Mouse (Mus musculus) spleen, adult 2 months (tissue): ENCODE data around the gene Paqr5. TPM values are rescaled to one million over a fixed set of nuclear protein-coding genes. Genes with fewer than 3 reads are reported as not detected.

Source experiments
- DNase-seq, 2 experiments: peaks; one replicate each; pipeline versions ENCODE4 v3.0.0 to v3.0.0-alpha.2; 2012 to 2021; ENCODE audit warnings: low spot score in 2 of 2, low read depth in 1 of 2
- H3K27ac ChIP-seq: fragments of 200-500 bp; 2 replicates; pipeline ENCODE4 v1.5.1; 2012; ENCODE audit warnings: low read length, inconsistent platforms; ENCODE audit not compliant: insufficient read depth
- H3K27me3 ChIP-seq: fragments of 200-500 bp; 2 replicates; pipeline ENCODE4 v1.6.1; 2012; ENCODE audit warnings: mild to moderate bottlenecking, moderate library complexity, low read length, inconsistent platforms; ENCODE audit not compliant: control insufficient read depth, insufficient read depth
- H3K36me3 ChIP-seq: fragments of 200-500 bp; 2 replicates; pipeline ENCODE4 v1.6.1; 2012; ENCODE audit warnings: mild to moderate bottlenecking, low read length, inconsistent platforms; ENCODE audit not compliant: control insufficient read depth, insufficient read depth
- H3K4me1 ChIP-seq: fragments of 200-500 bp; 2 replicates; pipeline ENCODE4 v1.6.1; 2011; ENCODE audit warnings: inconsistent platforms; ENCODE audit not compliant: control insufficient read depth, insufficient read depth, insufficient read length
- H3K4me3 ChIP-seq: fragments of 200-500 bp; 2 replicates; pipeline ENCODE4 v1.5.1; 2011; ENCODE audit warnings: mild to moderate bottlenecking, inconsistent platforms; ENCODE audit not compliant: insufficient read depth, insufficient read length; ENCODE audit errors: extremely low read depth
- CTCF ChIP-seq: fragments of 200-500 bp; IDR thresholded peaks from 2 replicates; pipeline ENCODE4 v1.5.1; 2011; ENCODE audit warnings: mild to moderate bottlenecking, inconsistent platforms; ENCODE audit not compliant: insufficient read depth, insufficient read length, insufficient replicate concordance; ENCODE audit errors: extremely low read depth
- POLR2A ChIP-seq: fragments of 200-500 bp; IDR thresholded peaks from 2 replicates; pipeline ENCODE4 v1.6.1; 2011; ENCODE audit warnings: low read depth, low read length, inconsistent platforms
- WGBS: fragments of 180-500 bp; shearing (Covaris S2); methylation state at CpG from one replicate; pipeline ENCODE4 v1.1.7; 2018; 5-methylcytosine and 5-hydroxymethylcytosine counted together
- polyA plus RNA-seq: library from polyadenylated mRNA; depleted of rRNA; stranded (reverse); fragments of >200 nt; gene quantifications from 2 replicates; pipeline ENCODE4 v1.2.3, GENCODE M21; 2012

The Paqr5 gene
- polyA plus RNA-seq, 1 experiment = 2.7 TPM

DNA sequence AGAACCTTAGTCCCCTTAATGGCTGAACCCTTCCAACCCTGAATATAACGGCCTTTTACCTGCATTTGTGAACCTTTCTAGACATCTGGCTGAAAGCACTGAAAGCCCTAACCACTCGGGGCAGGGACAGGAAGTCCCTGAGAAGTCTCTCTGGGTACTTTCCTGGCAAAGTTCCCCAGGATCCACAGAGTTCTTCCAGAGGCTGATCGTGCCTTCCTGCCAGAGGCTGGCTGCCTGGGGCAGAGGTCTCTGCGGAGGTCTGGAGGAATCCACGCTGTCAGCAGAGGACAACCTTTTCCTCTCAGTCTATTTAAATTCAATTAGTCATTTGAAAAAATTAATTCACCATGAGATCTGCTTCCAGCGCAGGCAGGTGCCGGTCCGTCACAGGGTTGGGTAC is 22.5 kb upstream of the Paqr5 start:
- no peak overlapping the region for H3K4me3 ChIP-seq
- no peaks in the 10 kb centered on the region for H3K36me3 ChIP-seq
- H3K27ac ChIP-seq = no peak overlapping the region
- WGBS = 61% methylated on average over 8 of the region's 8 CpGs
- TF ChIP-seq POLR2A (no peak), CTCF (no peak)
- no peaks in the 10 kb centered on the region for H3K27me3 ChIP-seq
- DNase-seq = no peak
- no peaks in the 10 kb centered on the region for H3K4me1 ChIP-seq

DNA sequence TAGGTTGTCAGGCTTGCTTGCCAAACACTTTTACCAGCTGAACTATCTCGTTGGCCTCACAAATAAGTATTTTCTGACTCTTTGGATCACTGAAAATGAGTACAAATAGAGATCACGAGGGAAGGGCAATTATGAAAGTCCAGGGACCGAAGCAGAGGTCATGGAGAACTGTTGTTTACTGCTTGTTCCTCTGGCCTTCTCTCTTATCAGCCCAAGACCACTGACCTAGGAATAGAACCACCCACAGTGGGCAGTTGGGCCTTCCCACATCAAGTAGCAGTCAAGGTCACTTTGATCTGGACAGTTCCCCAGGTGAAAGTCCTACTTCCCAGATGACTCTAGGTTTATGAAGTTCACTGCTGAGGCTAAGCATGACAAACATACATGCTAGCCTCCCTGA is 15.5 kb upstream of the Paqr5 start:
- DNase-seq = no peak
- Histone ChIP-seq H3K4me3 (no peak overlapping the region), H3K36me3 (no peaks in the 10 kb centered on the region), H3K27ac (no peak overlapping the region), H3K27me3 (no peaks in the 10 kb centered on the region), H3K4me1 (no peaks in the 10 kb centered on the region)
- TF ChIP-seq CTCF = no peak
- TF ChIP-seq POLR2A = no peak
- 90% methylated on average over 3 of the region's 3 CpGs for WGBS

DNA sequence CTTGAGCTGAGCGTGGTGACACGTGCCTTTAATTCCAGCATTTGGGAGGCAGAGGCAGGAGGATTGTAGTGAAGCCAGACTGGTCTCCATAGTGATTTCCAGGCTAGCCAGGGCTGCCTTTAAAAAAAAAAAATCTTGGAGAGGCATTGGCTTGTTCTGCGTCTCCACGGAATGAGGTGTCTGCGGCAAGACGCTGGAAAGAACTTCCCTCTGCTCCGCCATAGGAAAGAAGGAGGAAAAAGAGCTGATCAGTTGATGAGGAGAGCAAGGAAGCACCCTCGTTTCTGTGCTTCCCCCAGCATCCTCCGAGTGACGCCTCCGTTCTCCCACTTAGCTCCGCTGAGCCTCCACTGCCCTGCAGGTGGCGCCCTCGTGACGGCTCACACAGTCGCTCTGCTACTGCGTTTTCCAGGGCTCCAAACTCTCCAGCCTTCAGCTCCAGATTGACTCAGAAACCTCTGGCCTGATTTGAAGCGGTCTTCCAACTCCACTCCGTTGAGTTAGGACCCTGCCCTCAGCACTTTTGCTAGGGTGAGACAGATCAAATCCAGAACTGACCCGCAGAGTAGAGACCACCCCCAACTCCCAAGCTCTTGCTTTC is 13.5 kb upstream of the Paqr5 start:
- Histone ChIP-seq H3K27ac (no peak overlapping the region), H3K27me3 (no peaks in the 10 kb centered on the region), H3K36me3 (no peaks in the 10 kb centered on the region), H3K4me1 (no peaks in the 10 kb centered on the region), H3K4me3 (no peak overlapping the region)
- DNase-seq = peak; percentile 31 to 80
- no peak for TF ChIP-seq POLR2A
- peak; percentile 95 for TF ChIP-seq CTCF
- 11% methylated on average over 20 of the region's 20 CpGs for WGBS

DNA sequence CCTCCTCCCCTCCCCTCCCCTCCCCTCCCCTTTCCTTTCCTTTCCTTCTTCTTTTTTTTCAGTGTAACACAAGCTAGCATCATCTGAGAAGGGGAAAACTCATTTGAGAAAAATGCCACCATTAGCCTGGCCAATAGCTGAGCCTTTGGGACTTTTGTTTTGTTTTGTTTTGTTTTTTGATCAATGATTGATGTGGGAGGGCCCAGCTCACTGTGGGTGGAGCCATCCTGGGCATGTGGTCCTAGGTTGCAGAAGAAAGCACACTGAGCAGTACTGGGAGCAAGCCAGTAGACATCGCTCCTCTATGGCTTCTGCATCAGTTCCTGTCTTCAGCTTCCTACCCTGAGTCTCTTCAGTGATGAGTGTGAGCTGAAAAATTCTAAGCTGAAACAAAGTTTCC is 9.2 kb upstream of the Paqr5 start:
- DNase-seq = no peak
- Histone ChIP-seq H3K36me3 (no peaks in the 10 kb centered on the region), H3K27ac (no peak overlapping the region), H3K4me3 (no peak overlapping the region), H3K4me1 (no peaks in the 10 kb centered on the region), H3K27me3 (no peaks in the 10 kb centered on the region)
- no peak for TF ChIP-seq CTCF
- TF ChIP-seq POLR2A = no peak
- WGBS = 83% methylated on average over 1 of the region's 1 CpGs

DNA sequence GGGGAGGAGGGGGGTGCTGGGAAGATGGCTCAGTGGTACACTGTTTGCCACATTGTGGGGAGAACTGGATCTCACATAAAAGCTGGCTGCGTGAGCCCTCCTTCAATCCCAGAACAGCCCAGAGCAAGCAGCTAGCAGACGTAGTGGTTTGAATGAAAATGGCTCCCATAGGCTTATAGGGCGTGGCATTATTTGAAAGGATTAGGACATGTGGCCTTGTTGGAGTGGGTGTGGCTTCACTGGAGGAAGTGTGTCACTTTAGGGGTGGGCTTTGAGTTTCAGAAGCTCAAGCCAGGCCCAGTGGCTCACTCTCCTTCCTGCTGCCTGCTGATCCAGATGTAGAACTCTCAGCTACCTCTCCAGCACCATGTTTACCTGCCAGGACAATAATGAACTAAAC is 5.5 kb upstream of the Paqr5 start:
- H3K27me3 ChIP-seq = no peaks in the 10 kb centered on the region

DNA sequence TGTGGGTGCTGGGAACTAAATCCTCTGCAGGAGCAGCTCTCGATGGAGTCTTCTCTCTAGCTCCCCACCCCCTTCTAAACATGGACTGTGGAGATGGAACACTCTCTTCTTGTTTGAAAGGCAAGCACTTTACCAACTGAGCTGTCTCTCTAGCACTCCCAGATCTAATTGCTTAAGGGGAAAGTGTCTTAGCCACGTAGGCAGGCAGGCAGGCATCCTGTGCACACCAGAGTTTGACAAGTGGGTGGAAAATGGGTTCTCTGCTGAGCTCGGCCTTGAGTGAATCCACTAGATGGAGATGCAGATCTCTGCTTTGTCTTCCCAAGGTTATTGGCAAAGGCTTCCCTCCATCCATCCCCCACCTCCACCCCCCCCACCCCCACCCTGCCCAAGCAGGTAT is 1.4 kb upstream of the Paqr5 start:
- TF ChIP-seq POLR2A (no peak), CTCF (no peak)
- H3K4me1 ChIP-seq = no peaks in the 10 kb centered on the region; the same call in none of the 2 replicates
- H3K36me3 ChIP-seq = no peaks in the 10 kb centered on the region
- H3K27ac ChIP-seq = no peak overlapping the region
- no peak for DNase-seq
- 55% methylated on average over 3 of the region's 3 CpGs for WGBS
- no peak overlapping the region for H3K4me3 ChIP-seq
- no peaks in the 10 kb centered on the region for H3K27me3 ChIP-seq

More for the DNA sequence above, 5.5 kb upstream of the Paqr5 start:
- TF ChIP-seq POLR2A = no peak
- no peak for TF ChIP-seq CTCF
- no peak for DNase-seq
- H3K27ac ChIP-seq = no peak overlapping the region
- no peaks in the 10 kb centered on the region for H3K36me3 ChIP-seq
- no peak overlapping the region for H3K4me3 ChIP-seq
- H3K4me1 ChIP-seq = no peaks in the 10 kb centered on the region
- WGBS = 82% methylated on average over 3 of the region's 3 CpGs

DNA sequence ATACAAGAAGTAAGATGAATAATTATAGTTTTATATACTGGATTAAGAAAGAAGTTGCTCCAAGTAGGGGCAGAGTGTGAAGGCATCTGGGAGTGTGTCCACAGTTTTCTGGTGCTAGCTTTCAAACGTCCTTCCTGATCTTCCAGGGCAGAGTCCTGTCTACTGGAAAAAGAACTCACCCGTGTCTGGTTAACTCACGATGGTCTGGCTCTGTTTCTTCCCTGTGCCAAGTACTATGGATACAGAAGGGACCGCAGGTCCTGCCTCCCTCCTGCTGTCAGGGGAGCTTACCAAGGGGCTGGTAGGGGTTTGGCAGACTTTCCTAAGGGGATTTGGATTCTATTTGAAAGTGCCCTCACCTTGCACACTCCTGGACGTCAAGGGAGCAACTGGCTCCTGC is 1.6 kb downstream of the Paqr5 start:
- H3K36me3 ChIP-seq = no peaks in the 10 kb centered on the region
- no peak overlapping the region for H3K27ac ChIP-seq
- WGBS = 81% methylated on average over 5 of the region's 5 CpGs
- no peaks in the 10 kb centered on the region for H3K27me3 ChIP-seq
- no peaks in the 10 kb centered on the region; the same call in none of the 2 replicates for H3K4me1 ChIP-seq
- no peak for TF ChIP-seq CTCF
- TF ChIP-seq POLR2A = no peak
- H3K4me3 ChIP-seq = no peak overlapping the region
- no peak for DNase-seq

DNA sequence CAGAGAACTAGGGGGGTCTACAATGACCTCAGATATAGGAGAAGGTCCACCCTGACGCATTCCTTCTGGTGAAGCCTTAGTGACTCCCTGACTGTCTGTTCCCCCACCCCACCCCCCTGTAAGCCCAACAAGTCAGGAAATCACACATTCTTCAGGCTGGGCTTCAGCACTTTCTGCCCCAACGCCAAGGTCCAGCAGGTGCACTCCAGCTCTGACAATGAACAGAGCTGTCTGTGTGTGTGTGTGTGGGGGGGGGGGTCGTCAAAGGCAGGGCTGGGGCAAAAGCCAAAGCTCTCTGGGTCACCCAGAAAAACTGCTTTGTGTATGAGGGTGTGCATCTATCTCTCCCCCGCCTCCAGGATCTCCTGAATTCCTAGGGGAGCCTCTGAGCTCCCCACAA is 2.8 kb downstream of the Paqr5 start:
- no peak overlapping the region for H3K4me3 ChIP-seq
- WGBS = 49% methylated on average over 4 of the region's 4 CpGs
- no peaks in the 10 kb centered on the region for H3K27me3 ChIP-seq

More for the DNA sequence above, 2.8 kb downstream of the Paqr5 start:
- Histone ChIP-seq H3K4me1 (no peaks in the 10 kb centered on the region; the same call in none of the 2 replicates), H3K27ac (no peak overlapping the region), H3K36me3 (no peaks in the 10 kb centered on the region)
- no peak for DNase-seq
- TF ChIP-seq POLR2A (no peak), CTCF (no peak)
